Mouse (Mus musculus): Measurements from ENCODE around the gene Tmprss11a.

The Tmprss11a gene

GRCm38 (mm10) chr5:86468890-86469289 lies at the start of gene Tmprss11a:
TSS of gene Tmprss11a (minus strand) at chr5:86468990.
- no peak for DNase-seq

GRCm38 (mm10) chr5:86518500-86518899 lies 49.7 kb upstream of the Tmprss11a start, which contains the start of gene Tmprss11g:
TSS of gene Tmprss11g (minus strand) at chr5:86518600.
- DNase-seq = no peak

GRCm38 (mm10) chr5:86511538-86511937 lies 42.7 kb upstream of the Tmprss11a start:
- no peak for DNase-seq

DNA sequence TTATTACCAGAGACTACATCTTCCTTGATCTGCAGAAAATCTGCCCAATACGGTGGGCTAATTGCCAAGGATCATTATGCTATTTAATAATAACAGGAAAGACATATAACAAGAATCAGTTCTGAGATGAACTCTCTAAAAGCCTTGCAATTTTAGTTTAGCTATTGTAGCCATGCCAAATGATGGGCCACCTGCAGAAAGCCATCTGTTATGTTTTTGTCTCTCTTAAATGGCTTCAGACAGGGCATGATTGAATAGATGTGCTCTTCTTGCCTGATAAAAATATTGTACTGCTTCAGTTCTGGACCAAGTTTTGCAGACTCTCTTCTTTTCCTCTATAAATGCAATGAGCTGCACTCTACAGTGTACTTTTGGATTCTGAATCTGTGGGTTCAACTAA lies 24.7 kb upstream of the Tmprss11a start:
- no peak for DNase-seq

- DNase-seq = peak in 1 of 2 experiments; percentile 2
Observed at GRCm38 (mm10) chr5:86482562-86482961, 13.8 kb upstream of the Tmprss11a start.

- DNase-seq = no peak
Observed at GRCm38 (mm10) chr5:86482031-86482430, 13.2 kb upstream of the Tmprss11a start.

DNA sequence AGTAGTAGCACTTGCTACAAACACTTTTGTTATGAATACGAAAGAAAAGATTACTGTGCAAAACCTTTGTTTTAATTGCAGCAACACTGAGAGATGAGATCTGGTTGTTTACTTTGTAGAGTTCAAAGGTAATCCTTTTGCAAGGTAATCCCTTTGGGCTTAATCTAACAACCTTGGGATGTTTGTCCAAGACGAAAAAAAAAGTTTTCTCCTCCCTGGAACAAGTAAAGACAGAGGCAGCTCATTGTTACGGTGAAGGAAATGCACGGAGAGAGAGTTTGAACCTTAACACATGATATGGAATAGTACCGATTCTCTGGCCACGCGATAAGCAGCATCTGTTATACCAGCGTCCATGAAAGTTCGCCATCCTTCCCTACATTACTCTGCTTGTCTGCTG lies 5.1 kb upstream of the Tmprss11a start:
- DNase-seq = no peak

DNA sequence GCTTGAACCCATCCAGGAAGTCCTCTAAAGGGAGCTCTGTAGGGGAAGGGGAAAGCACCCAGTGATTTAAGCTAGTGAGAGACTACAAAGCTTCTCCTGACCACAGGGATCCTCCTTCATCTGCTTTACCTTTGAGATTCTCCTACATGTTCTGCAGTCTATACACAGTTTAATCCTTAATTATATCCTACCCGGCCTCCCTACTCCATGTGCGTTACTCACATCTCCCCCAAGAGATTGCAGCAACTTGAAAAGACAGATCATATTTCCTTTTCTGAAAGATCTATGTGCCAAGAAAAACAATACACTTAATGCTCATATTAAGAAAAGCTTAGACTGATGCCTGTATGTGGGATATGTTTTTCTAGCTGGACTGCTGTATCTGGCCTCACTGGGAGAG lies 29.5 kb downstream of the Tmprss11a start:
- no peak for DNase-seq

GRCm38 (mm10) chr5:86438548-86438947 lies 30.2 kb downstream of the Tmprss11a start:
- no peak for DNase-seq

GRCm38 (mm10) chr5:86432697-86433096 lies 36.1 kb downstream of the Tmprss11a start:
- peak; percentile 25 to 41 for DNase-seq

DNA sequence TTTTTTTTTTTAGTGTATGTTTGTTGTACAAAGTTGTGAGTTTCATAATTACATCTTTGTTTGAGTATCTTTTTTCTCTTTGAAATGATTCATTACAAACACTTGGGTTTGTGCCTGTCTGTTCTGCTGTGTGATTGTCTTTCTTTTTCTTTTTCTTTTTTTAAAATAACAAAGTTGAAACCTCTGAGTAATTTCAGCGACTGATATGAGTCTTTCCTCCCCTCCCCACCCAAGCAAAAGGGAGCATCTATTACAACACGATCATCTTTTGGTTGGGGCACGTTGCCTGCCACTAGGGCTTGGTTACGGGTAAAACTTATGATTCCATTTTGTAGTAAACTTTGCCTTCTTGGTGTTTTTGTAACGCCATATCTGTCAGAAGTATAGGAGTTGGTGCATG lies 37.7 kb downstream of the Tmprss11a start:
- DNase-seq = no peak

DNA sequence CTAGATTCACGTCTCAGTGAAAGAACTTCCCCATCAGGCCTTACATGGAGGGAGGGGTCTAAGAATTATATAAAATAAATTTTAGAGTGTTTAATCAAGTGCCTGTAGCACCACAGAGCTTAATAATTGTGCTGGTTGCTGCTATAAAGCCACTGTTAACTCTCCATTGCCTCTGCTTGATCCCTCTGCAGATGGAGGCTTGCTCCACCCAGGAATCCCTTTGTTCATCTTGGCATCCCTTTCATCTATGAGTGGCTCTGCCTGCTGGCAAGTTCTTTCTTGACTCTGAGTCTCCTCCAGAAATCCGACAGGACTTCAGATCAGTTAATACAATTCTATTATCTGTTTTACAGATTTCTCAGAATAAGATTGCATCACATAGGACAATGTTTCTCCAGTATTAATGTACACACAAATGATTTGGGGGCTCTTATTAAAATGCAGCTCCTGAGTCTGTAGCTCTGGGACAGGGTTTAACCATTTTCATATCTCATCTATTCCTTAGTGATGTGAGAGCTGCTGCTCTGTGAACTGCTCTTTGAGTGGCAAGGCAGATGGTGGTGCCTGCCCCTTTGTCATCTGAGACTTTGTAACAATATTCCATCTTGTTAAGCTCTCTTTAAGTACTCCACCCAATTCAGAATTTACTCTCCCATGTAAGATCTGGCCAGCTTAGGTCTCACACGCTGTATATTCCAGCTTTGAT lies 47.3 kb downstream of the Tmprss11a start:
- no peak for DNase-seq

GRCm38 (mm10) chr5:86419494-86419893 lies 49.3 kb downstream of the Tmprss11a start:
- no peak for DNase-seq

DNA sequence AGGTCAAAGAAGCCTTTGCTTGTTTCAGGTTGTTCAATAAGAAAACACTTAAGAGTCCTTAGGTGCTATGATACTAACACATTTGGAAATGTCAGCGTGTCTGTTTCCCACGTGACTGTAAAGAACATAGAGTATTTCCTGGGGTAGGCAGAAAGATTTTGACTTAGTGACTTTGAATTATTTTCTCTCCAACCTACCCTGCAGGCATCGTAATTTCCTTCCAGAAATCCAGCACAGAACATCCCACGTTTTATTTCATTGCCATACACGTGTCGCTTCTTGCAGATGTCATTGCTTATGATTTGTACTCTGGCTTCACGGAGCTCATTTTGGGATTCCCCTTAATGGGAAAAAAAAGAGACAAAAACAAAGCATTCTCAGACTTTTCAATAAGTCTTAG lies 54.5 kb downstream of the Tmprss11a start:
- DNase-seq = no peak

- DNase-seq = peak; percentile 11 to 52
Observed at GRCm38 (mm10) chr5:86410815-86411214, 58.0 kb downstream of the Tmprss11a start.

DNA sequence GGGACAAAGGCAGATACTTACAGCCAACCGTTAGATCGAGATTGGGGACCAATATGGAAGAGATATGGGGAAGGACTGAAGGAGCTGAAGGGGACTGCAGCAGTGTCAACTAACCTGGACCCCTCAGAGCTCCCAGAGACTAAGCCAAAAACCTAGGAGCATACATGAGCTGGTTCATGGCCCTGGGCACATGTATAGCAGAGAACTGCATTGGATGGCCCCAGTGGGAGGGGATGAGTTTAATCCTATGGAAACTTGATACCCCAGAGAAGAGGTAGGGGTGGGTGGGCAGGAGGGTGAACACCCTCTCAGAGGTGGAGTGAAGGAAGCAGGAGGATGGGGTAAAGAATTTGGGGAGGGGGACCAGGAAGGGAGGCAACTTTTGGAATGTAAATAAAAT lies 60.8 kb downstream of the Tmprss11a start:
- DNase-seq = no peak

GRCm38 (mm10) chr5:86407191-86407590 lies 61.6 kb downstream of the Tmprss11a start:
- no peak for DNase-seq

DNA sequence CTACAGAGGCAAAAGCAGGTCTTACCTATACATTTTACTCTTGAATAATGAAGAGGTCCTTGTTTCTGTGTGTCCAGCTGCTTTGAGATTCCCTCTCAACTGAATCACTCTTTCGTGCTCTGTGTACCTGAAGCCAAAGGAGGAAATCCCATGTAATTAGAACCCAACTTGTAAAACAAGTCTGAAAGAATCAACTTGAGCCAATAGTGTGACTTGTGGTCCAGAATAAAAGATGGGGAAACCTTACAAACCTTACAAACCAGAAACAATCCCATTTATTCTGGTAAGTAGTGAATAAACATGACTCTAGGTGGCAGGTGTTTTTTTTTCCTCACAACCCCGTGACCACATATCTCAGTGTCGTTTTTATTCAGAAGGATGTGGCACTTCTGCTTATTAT lies 95.5 kb downstream of the Tmprss11a start, which contains the start of gene Tmprss11d:
Gene Tmprss11d (minus strand): TSS at position 101 of the 400 bp plus-strand sequence.
- DNase-seq = no peak
